In genomic region chr11:70020731-70021263, GRCm38 (mm10) we compare ENCODE assay signal across 8 mouse cellular contexts. TPM values are rescaled to one million over a fixed set of nuclear protein-coding genes. Genes with fewer than 3 reads are reported as not detected.
A peak's percentile ranks its signal among the peaks of the same experiment; 100 is the strongest.
DNase-seq lines count a peak whose midpoint lies in the region; ATAC-seq and TF ChIP-seq lines count a peak whose summit lies in the region.

No protein-coding gene starts in this region.

- peaks cover 35% of the 10 kb centered on the region for H3K79me2 ChIP-seq in myocyte (ENCODE audit: control insufficient read depth, insufficient read depth)

- no peak for TF ChIP-seq POLR2A in bone marrow macrophage, adult 2 months (IDR thresholded peaks at IDR 0.05; ENCODE audit: borderline replicate concordance, low read depth, low read length)
- no peak for TF ChIP-seq POLR2A in myocyte (IDR thresholded peaks at IDR 0.05; ENCODE audit: insufficient read length, low read depth)

- H3K27me3 ChIP-seq in erythroblast, embryonic 14.5 days (ENCODE audit: control insufficient read depth) = peaks cover 46% of the 10 kb centered on the region
- H3K27me3 ChIP-seq in heart, embryonic 12.5 days (replicated peaks) = no peaks in the 10 kb centered on the region
- H3K27me3 ChIP-seq in kidney, embryonic 16.5 days (ENCODE audit: insufficient read depth, low read length) = no peaks in the 10 kb centered on the region
- no peaks in the 10 kb centered on the region; the same call in 1 of the 2 replicates for H3K27me3 ChIP-seq in liver, embryonic 11.5 days (replicated peaks; ENCODE audit: control insufficient read depth, insufficient read depth, low read length)
- no peaks in the 10 kb centered on the region for H3K27me3 ChIP-seq in myocyte (ENCODE audit: control insufficient read depth, insufficient read depth, insufficient read length)

- H3K4me1 ChIP-seq in bone marrow macrophage, adult 2 months (ENCODE audit: control insufficient read depth, insufficient read depth, low read length) = peaks cover 20% of the 10 kb centered on the region
- peaks cover 44% of the 10 kb centered on the region for H3K4me1 ChIP-seq in erythroblast, embryonic 14.5 days (ENCODE audit: control insufficient read depth)
- peaks cover 67% of the 10 kb centered on the region for H3K4me1 ChIP-seq in heart, embryonic 12.5 days (replicated peaks)
- peaks cover 52% of the 10 kb centered on the region for H3K4me1 ChIP-seq in kidney, embryonic 16.5 days (ENCODE audit: insufficient read depth, low read length)
- peaks cover 47% of the 10 kb centered on the region for H3K4me1 ChIP-seq in liver, embryonic 11.5 days (replicated peaks; ENCODE audit: control insufficient read depth, insufficient read depth, low read length)

- under 1% methylated on average over 8 of the region's 8 CpGs for WGBS in heart, embryonic 12.5 days
- under 1% methylated on average over 8 of the region's 8 CpGs for WGBS in kidney, embryonic 16.5 days
- under 1% methylated on average over 8 of the region's 8 CpGs for whole genome bisulfite sequencing in liver, embryonic 11.5 days

- TF ChIP-seq CTCF in bone marrow macrophage, adult 2 months (IDR thresholded peaks at IDR 0.05; ENCODE audit: low read depth, low read length) = peak; percentile 58

- peak; percentile 86 for DNase-seq in CD4-positive, CD25-positive, alpha-beta regulatory T cell, adult 2 months (ENCODE audit: low read depth, low spot score)
- DNase-seq in liver, embryonic 11.5 days (ENCODE audit: low spot score) = no peak
- DNase-seq in spleen, postnatal 36 days (ENCODE audit: low spot score in 2 of 2) = peak; percentile 72 to 76

- peak; percentile 78 for ATAC-seq in heart, embryonic 12.5 days (ENCODE audit: insufficient number of reproducible peaks, low FRiP score)
- peak; percentile 89 for ATAC-seq in kidney, embryonic 16.5 days (ENCODE audit: low FRiP score, low TSS enrichment)
- ATAC-seq in liver, embryonic 11.5 days (replicated peaks; ENCODE audit: low FRiP score) = peak; percentile 85

- peak overlapping the region; percentile 68 for H3K9ac ChIP-seq in heart, embryonic 12.5 days
- H3K9ac ChIP-seq in kidney, embryonic 16.5 days (replicated peaks; ENCODE audit: low read length) = peak overlapping the region; percentile 27; the same call in 1 of the 2 replicates
- H3K9ac ChIP-seq in liver, embryonic 11.5 days (ENCODE audit: low read depth, low read length) = peak overlapping the region; percentile 46

- H3K4me2 ChIP-seq in heart, embryonic 12.5 days = peak overlapping the region; percentile 85
- peak overlapping the region; percentile 94 for H3K4me2 ChIP-seq in kidney, embryonic 16.5 days (replicated peaks; ENCODE audit: low read depth, low read length)
- H3K4me2 ChIP-seq in liver, embryonic 11.5 days = peak overlapping the region; percentile 81
- peak overlapping the region; percentile 92 for H3K4me2 ChIP-seq in myocyte (ENCODE audit: low read depth)

- H3K9me3 ChIP-seq in erythroblast, embryonic 14.5 days (ENCODE audit: control insufficient read depth, low read length) = peaks cover 3% of the 10 kb centered on the region; the same call in 1 of the 2 replicates
- H3K9me3 ChIP-seq in heart, embryonic 12.5 days (replicated peaks) = no peaks in the 10 kb centered on the region
- H3K9me3 ChIP-seq in kidney, embryonic 16.5 days (ENCODE audit: low read length) = no peaks in the 10 kb centered on the region
- H3K9me3 ChIP-seq in liver, embryonic 11.5 days (ENCODE audit: control insufficient read depth, low read length) = no peaks in the 10 kb centered on the region

- no peaks in the 10 kb centered on the region for H3K36me3 ChIP-seq in erythroblast, embryonic 14.5 days (ENCODE audit: control insufficient read depth)
- H3K36me3 ChIP-seq in heart, embryonic 12.5 days = no peaks in the 10 kb centered on the region
- no peaks in the 10 kb centered on the region for H3K36me3 ChIP-seq in kidney, embryonic 16.5 days (ENCODE audit: insufficient read depth, low read length)
- H3K36me3 ChIP-seq in liver, embryonic 11.5 days (ENCODE audit: control insufficient read depth, insufficient read depth, low read length) = no peaks in the 10 kb centered on the region
- no peaks in the 10 kb centered on the region for H3K36me3 ChIP-seq in myocyte (ENCODE audit: control insufficient read depth, insufficient read depth)

- peak overlapping the region; percentile 68 for H3K4me3 ChIP-seq in bone marrow macrophage, adult 2 months (ENCODE audit: insufficient read depth, low read length)
- peak overlapping the region; percentile 67 for H3K4me3 ChIP-seq in erythroblast, embryonic 14.5 days (replicated peaks)
- peak overlapping the region; percentile 57 for H3K4me3 ChIP-seq in heart, embryonic 12.5 days
- peak overlapping the region; percentile 74 for H3K4me3 ChIP-seq in kidney, embryonic 16.5 days (ENCODE audit: low read length)
- peak overlapping the region; percentile 66 for H3K4me3 ChIP-seq in liver, embryonic 11.5 days (ENCODE audit: low read depth, low read length)
- peak overlapping the region; percentile 43 for H3K4me3 ChIP-seq in myocyte

- H3ac ChIP-seq in myocyte (ENCODE audit: control insufficient read depth, insufficient read length) = no peak overlapping the region

- no peak overlapping the region for H3K27ac ChIP-seq in bone marrow macrophage, adult 2 months (ENCODE audit: insufficient read depth, low read depth, low read length)
- H3K27ac ChIP-seq in heart, embryonic 12.5 days (ENCODE audit: poor library complexity, severe bottlenecking) = peak overlapping the region; percentile 66
- peak overlapping the region; percentile 88 for H3K27ac ChIP-seq in kidney, embryonic 16.5 days (ENCODE audit: low read length)
- peak overlapping the region; percentile 67 for H3K27ac ChIP-seq in liver, embryonic 11.5 days (ENCODE audit: low read depth, low read length)

TF ChIP-seq in myocyte, 11 proteins besides CTCF, POLR2A, EP300 and RAD21:
- no peak for TF ChIP-seq MAX (IDR thresholded peaks at IDR 0.05; ENCODE audit: low read depth)
- no peak for TF ChIP-seq POLR2AphosphoS2 (IDR thresholded peaks at IDR 0.05; ENCODE audit: insufficient read length, low read depth)
- TF ChIP-seq TCF12 (IDR thresholded peaks at IDR 0.05; ENCODE audit: insufficient read depth, poor library complexity, severe bottlenecking) = no peak
- TF ChIP-seq SRF (IDR thresholded peaks at IDR 0.05; ENCODE audit: control insufficient read depth, insufficient read length, low read depth) = no peak
- no peak for TF ChIP-seq MYOG (IDR thresholded peaks at IDR 0.05; ENCODE audit: control insufficient read depth in 1 of 3, insufficient read depth in 1 of 3, insufficient read length in 2 of 3, low read depth in 2 of 3)
- TF ChIP-seq TCF3 (IDR thresholded peaks at IDR 0.05; ENCODE audit: insufficient read length, low read depth) = no peak
- TF ChIP-seq E2F4 (IDR thresholded peaks at IDR 0.05; ENCODE audit: insufficient read depth) = no peak

RNA-seq across cellular contexts. Expression of gene Dlg4, which starts 4.1 kb away (rescaled TPM):
- 31.1 and 34.0 TPM in 2 replicates for polyA plus RNA-seq in bone marrow macrophage, adult 2 months (2012; ENCODE audit: insufficient read depth, insufficient read length, missing spikeins)
- polyA plus RNA-seq in erythroblast, embryonic 14.5 days (2012) = 0.10 and 0.19 TPM in 2 replicates
- 4.2 and 6.0 TPM in 2 replicates for polyA plus RNA-seq in heart, embryonic 12.5 days (2016; fragmentation: Nextera tagmentation; extraction: Ambion mirVana)
- 9.3 and 13.2 TPM in 2 replicates for polyA plus RNA-seq in kidney, embryonic 16.5 days (2015; fragmentation: Nextera tagmentation; extraction: Ambion mirVana)
- polyA plus RNA-seq in liver, embryonic 11.5 days (2014; fragmentation: Nextera tagmentation; extraction: Ambion mirVana) = 9.3 and 9.4 TPM in 2 replicates
- 26.8 TPM for polyA plus RNA-seq in myocyte (2012; fragmentation: generic; extraction: Trizol)

RNA-seq across cellular contexts. Expression of gene Acadvl, which starts 5.6 kb away (rescaled TPM):
- polyA plus RNA-seq in bone marrow macrophage, adult 2 months (2012; ENCODE audit: insufficient read depth, insufficient read length, missing spikeins) = 46.4 and 51.3 TPM in 2 replicates
- 2.9 and 3.2 TPM in 2 replicates for polyA plus RNA-seq in erythroblast, embryonic 14.5 days (2012)
- 126 and 129 TPM in 2 replicates for polyA plus RNA-seq in heart, embryonic 12.5 days (2016; fragmentation: Nextera tagmentation; extraction: Ambion mirVana)
- polyA plus RNA-seq in kidney, embryonic 16.5 days (2015; fragmentation: Nextera tagmentation; extraction: Ambion mirVana) = 107 and 114 TPM in 2 replicates
- polyA plus RNA-seq in liver, embryonic 11.5 days (2014; fragmentation: Nextera tagmentation; extraction: Ambion mirVana) = 85.7 and 89.7 TPM in 2 replicates
- polyA plus RNA-seq in myocyte (2012; fragmentation: generic; extraction: Trizol) = 130 TPM

RNA-seq across cellular contexts. Expression of gene Dvl2, which starts 20.4 kb away (rescaled TPM):
- 20.4 and 25.8 TPM in 2 replicates for polyA plus RNA-seq in bone marrow macrophage, adult 2 months (2012; ENCODE audit: insufficient read depth, insufficient read length, missing spikeins)
- 0.48 and 0.76 TPM in 2 replicates for polyA plus RNA-seq in erythroblast, embryonic 14.5 days (2012)
- polyA plus RNA-seq in heart, embryonic 12.5 days (2016; fragmentation: Nextera tagmentation; extraction: Ambion mirVana) = 25.8 and 26.1 TPM in 2 replicates
- 39.1 and 40.7 TPM in 2 replicates for polyA plus RNA-seq in kidney, embryonic 16.5 days (2015; fragmentation: Nextera tagmentation; extraction: Ambion mirVana)
- polyA plus RNA-seq in liver, embryonic 11.5 days (2014; fragmentation: Nextera tagmentation; extraction: Ambion mirVana) = 22.1 and 23.3 TPM in 2 replicates
- polyA plus RNA-seq in myocyte (2012; fragmentation: generic; extraction: Trizol) = 24.3 TPM

RNA-seq across cellular contexts. Expression of gene Phf23, which starts 25.2 kb away (rescaled TPM):
- 77.6 and 78.1 TPM in 2 replicates for polyA plus RNA-seq in bone marrow macrophage, adult 2 months (2012; ENCODE audit: insufficient read depth, insufficient read length, missing spikeins)
- polyA plus RNA-seq in erythroblast, embryonic 14.5 days (2012) = 4.5 and 5.5 TPM in 2 replicates
- 51.0 and 54.1 TPM in 2 replicates for polyA plus RNA-seq in heart, embryonic 12.5 days (2016; fragmentation: Nextera tagmentation; extraction: Ambion mirVana)
- polyA plus RNA-seq in kidney, embryonic 16.5 days (2015; fragmentation: Nextera tagmentation; extraction: Ambion mirVana) = 69.1 and 74.5 TPM in 2 replicates
- 33.2 and 36.6 TPM in 2 replicates for polyA plus RNA-seq in liver, embryonic 11.5 days (2014; fragmentation: Nextera tagmentation; extraction: Ambion mirVana)
- 58.6 TPM for polyA plus RNA-seq in myocyte (2012; fragmentation: generic; extraction: Trizol)

RNA-seq across cellular contexts. Expression of gene Gabarap, which starts 29.9 kb away (rescaled TPM):
- polyA plus RNA-seq in bone marrow macrophage, adult 2 months (2012; ENCODE audit: insufficient read depth, insufficient read length, missing spikeins) = 1,001 and 1,002 TPM in 2 replicates
- 50.2 and 55.8 TPM in 2 replicates for polyA plus RNA-seq in erythroblast, embryonic 14.5 days (2012)
- polyA plus RNA-seq in heart, embryonic 12.5 days (2016; fragmentation: Nextera tagmentation; extraction: Ambion mirVana) = 445 and 451 TPM in 2 replicates
- polyA plus RNA-seq in kidney, embryonic 16.5 days (2015; fragmentation: Nextera tagmentation; extraction: Ambion mirVana) = 437 and 481 TPM in 2 replicates
- 302 and 311 TPM in 2 replicates for polyA plus RNA-seq in liver, embryonic 11.5 days (2014; fragmentation: Nextera tagmentation; extraction: Ambion mirVana)
- polyA plus RNA-seq in myocyte (2012; fragmentation: generic; extraction: Trizol) = 530 TPM

Comparison
In these comparisons a context has a peak if more than half of its experiments do, and no peak if none do; other contexts are left out.
1. RNA of gene Acadvl, which starts 5.6 kb away (polyA plus RNA-seq): 130 TPM in myocyte (single experiment), 126 to 129 TPM in heart, embryonic 12.5 days, 107 to 114 TPM in kidney, embryonic 16.5 days, 85.7 to 89.7 TPM in liver, embryonic 11.5 days and 46.4 to 51.3 TPM in bone marrow macrophage, adult 2 months; 2.9 to 3.2 TPM in erythroblast, embryonic 14.5 days; every median in the first group is over 10 times any median in the second.
2. RNA of gene Dvl2, which starts 20.4 kb away (polyA plus RNA-seq): 39.1 to 40.7 TPM in kidney, embryonic 16.5 days, 25.8 to 26.1 TPM in heart, embryonic 12.5 days, 20.4 to 25.8 TPM in bone marrow macrophage, adult 2 months, 24.3 TPM in myocyte (single experiment) and 22.1 to 23.3 TPM in liver, embryonic 11.5 days; 0.48 to 0.76 TPM in erythroblast, embryonic 14.5 days; every median in the first group is over 10 times any median in the second.
3. Peak in every context shown above with its lines, with median percentiles within 50 percentile points of each other: H3K4me3 ChIP-seq, ATAC-seq, H3K4me2 ChIP-seq and H3K9ac ChIP-seq.